Mouse (Mus musculus): ENCODE results near the gene Cacna2d2. TPM values are rescaled to one million over a fixed set of nuclear protein-coding genes. Genes with fewer than 3 reads are reported as not detected.

The Cacna2d2 gene
- polyA plus RNA-seq, 1 experiment from 2014 or later, result 0.77 TPM

- Histone ChIP-seq H3K4me1 (ENCODE audit: control insufficient read depth, insufficient read depth, low read length) (peaks cover 28% of the 10 kb centered on the region), H3K27me3 (replicated peaks; ENCODE audit: control insufficient read depth, insufficient read depth, low read length) (no peaks in the 10 kb centered on the region), H3K9ac (ENCODE audit: low read depth, low read length) (no peak overlapping the region), H3K36me3 (ENCODE audit: control insufficient read depth, insufficient read depth, low read length) (peaks cover 9% of the 10 kb centered on the region), H3K4me3 (ENCODE audit: low read length) (no peak overlapping the region), H3K4me2 (ENCODE audit: low read depth, low read length) (no peak overlapping the region), H3K9me3 (ENCODE audit: control insufficient read depth, low read length) (no peaks in the 10 kb centered on the region), H3K27ac (ENCODE audit: low read length) (no peak overlapping the region)
- ATAC-seq, result no peak
- 95% methylated on average over 17 of the region's 17 CpGs for WGBS
These were observed 144.8 kb downstream of the Cacna2d2 start for GRCm38 (mm10) chr9:107544196-107544700.

DNA sequence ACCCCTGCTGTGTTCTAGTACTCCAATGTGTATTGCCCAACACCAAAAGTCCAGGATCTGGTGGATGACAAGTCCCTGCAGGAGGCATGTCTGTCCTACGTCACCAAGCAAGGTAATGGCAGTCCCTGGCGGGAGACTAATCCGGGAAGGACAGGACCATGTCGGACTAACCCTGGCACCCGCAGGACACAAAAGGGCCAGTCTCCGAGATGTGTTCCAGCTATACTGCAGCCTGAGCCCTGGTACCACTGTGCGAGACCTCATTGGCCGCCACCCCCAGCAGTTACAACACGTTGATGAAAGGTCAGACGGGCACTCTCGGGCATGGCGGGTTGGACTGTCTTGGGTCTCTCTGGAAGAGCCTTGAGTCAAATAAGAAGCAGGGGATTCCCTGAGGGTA, 145.3 kb downstream of the Cacna2d2 start:
- no peak overlapping the region for H3K4me3 ChIP-seq (ENCODE audit: low read length)
- H3K9me3 ChIP-seq (ENCODE audit: control insufficient read depth, low read length), result no peaks in the 10 kb centered on the region
- peaks cover 28% of the 10 kb centered on the region for H3K4me1 ChIP-seq (ENCODE audit: control insufficient read depth, insufficient read depth, low read length)
- ATAC-seq, result no peak
- H3K4me2 ChIP-seq (ENCODE audit: low read depth, low read length), result no peak overlapping the region
- H3K9ac ChIP-seq (ENCODE audit: low read depth, low read length), result no peak overlapping the region
- H3K36me3 ChIP-seq (ENCODE audit: control insufficient read depth, insufficient read depth, low read length), result peaks cover 7% of the 10 kb centered on the region
- no peak overlapping the region for H3K27ac ChIP-seq (ENCODE audit: low read length)
- WGBS, result 93% methylated on average over 12 of the region's 12 CpGs
- H3K27me3 ChIP-seq (replicated peaks; ENCODE audit: control insufficient read depth, insufficient read depth, low read length), result no peaks in the 10 kb centered on the region

- Histone ChIP-seq H3K36me3 (ENCODE audit: control insufficient read depth, insufficient read depth, low read length) (peaks cover 3% of the 10 kb centered on the region; the same call in 1 of the 2 replicates), H3K4me3 (ENCODE audit: low read length) (no peak overlapping the region), H3K4me1 (ENCODE audit: control insufficient read depth, insufficient read depth, low read length) (peaks cover 28% of the 10 kb centered on the region), H3K4me2 (ENCODE audit: low read depth, low read length) (no peak overlapping the region), H3K9me3 (ENCODE audit: control insufficient read depth, low read length) (no peaks in the 10 kb centered on the region), H3K27me3 (replicated peaks; ENCODE audit: control insufficient read depth, insufficient read depth, low read length) (no peaks in the 10 kb centered on the region), H3K9ac (ENCODE audit: low read depth, low read length) (no peak overlapping the region), H3K27ac (ENCODE audit: low read length) (no peak overlapping the region)
- WGBS, result 88% methylated on average over 10 of the region's 10 CpGs
- ATAC-seq, result no peak
These were observed 145.8 kb downstream of the Cacna2d2 start for GRCm38 (mm10) chr9:107545199-107545598.

GRCm38 (mm10) chr9:107545602-107546001, 146.2 kb downstream of the Cacna2d2 start:
- no peaks in the 10 kb centered on the region for H3K27me3 ChIP-seq (replicated peaks; ENCODE audit: control insufficient read depth, insufficient read depth, low read length)
- no peak overlapping the region for H3K9ac ChIP-seq (ENCODE audit: low read depth, low read length)
- H3K9me3 ChIP-seq (ENCODE audit: control insufficient read depth, low read length), result no peaks in the 10 kb centered on the region
- peaks cover 3% of the 10 kb centered on the region; the same call in 1 of the 2 replicates for H3K36me3 ChIP-seq (ENCODE audit: control insufficient read depth, insufficient read depth, low read length)
- H3K27ac ChIP-seq (ENCODE audit: low read length), result no peak overlapping the region
- no peak for ATAC-seq
- H3K4me3 ChIP-seq (ENCODE audit: low read length), result no peak overlapping the region
- H3K4me1 ChIP-seq (ENCODE audit: control insufficient read depth, insufficient read depth, low read length), result peaks cover 30% of the 10 kb centered on the region
- 7% methylated on average over 3 of the region's 3 CpGs for whole genome bisulfite sequencing
- no peak overlapping the region for H3K4me2 ChIP-seq (ENCODE audit: low read depth, low read length)

DNA sequence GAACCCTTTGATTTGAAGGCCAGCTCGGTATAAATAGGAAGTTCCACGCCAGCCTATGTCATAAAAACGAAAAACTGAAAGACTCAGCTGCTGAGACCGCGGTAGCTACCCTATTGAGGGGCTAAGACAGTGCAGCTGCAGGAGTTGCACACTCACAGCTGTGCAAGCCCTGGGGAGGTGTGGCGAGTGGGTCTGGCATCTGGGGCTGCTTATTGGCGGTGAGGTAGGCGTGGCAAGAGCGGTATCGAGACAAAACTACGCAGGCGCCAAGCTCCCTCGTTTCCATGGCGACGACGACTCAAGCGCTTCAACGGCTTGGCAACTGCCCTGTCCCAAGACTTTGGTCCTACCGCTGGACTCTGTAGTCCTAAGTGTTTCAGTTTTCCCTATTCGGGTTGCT, 147.6 kb downstream of the Cacna2d2 start, which contains the start of gene Zmynd10:
Gene Zmynd10 (plus strand): TSS at position 273 of the 400 bp plus-strand sequence.
- no peaks in the 10 kb centered on the region for H3K9me3 ChIP-seq (ENCODE audit: control insufficient read depth, low read length)
- H3K27me3 ChIP-seq (replicated peaks; ENCODE audit: control insufficient read depth, insufficient read depth, low read length), result no peaks in the 10 kb centered on the region
- peak within 1 kb of the TSS; percentile 6 for H3K4me3 ChIP-seq (ENCODE audit: low read length)
- H3K4me2 ChIP-seq (ENCODE audit: low read depth, low read length), result peak within 1 kb of the TSS; percentile 50
- ATAC-seq, result peak; percentile 53
- H3K9ac ChIP-seq (ENCODE audit: low read depth, low read length), result no peak within 1 kb of the TSS; the same call in 1 of the 2 replicates
- peaks cover 34% of the 10 kb centered on the region for H3K4me1 ChIP-seq (ENCODE audit: control insufficient read depth, insufficient read depth, low read length)
- no peak within 1 kb of the TSS for H3K27ac ChIP-seq (ENCODE audit: low read length)
- WGBS, result 2% methylated on average over 20 of the region's 20 CpGs
- H3K36me3 ChIP-seq (ENCODE audit: control insufficient read depth, insufficient read depth, low read length), result peaks cover 3% of the 10 kb centered on the region; the same call in 1 of the 2 replicates

- no peaks in the 10 kb centered on the region for H3K27me3 ChIP-seq (replicated peaks; ENCODE audit: control insufficient read depth, insufficient read depth, low read length)
- 82% methylated on average over 5 of the region's 5 CpGs for WGBS
- H3K9ac ChIP-seq (ENCODE audit: low read depth, low read length), result no peak overlapping the region
- ATAC-seq, result no peak
- H3K4me3 ChIP-seq (ENCODE audit: low read length), result no peak overlapping the region
- no peak overlapping the region for H3K27ac ChIP-seq (ENCODE audit: low read length)
- no peaks in the 10 kb centered on the region for H3K9me3 ChIP-seq (ENCODE audit: control insufficient read depth, low read length)
- H3K4me2 ChIP-seq (ENCODE audit: low read depth, low read length), result no peak overlapping the region
- peaks cover 32% of the 10 kb centered on the region for H3K4me1 ChIP-seq (ENCODE audit: control insufficient read depth, insufficient read depth, low read length)
- peaks cover 3% of the 10 kb centered on the region; the same call in 1 of the 2 replicates for H3K36me3 ChIP-seq (ENCODE audit: control insufficient read depth, insufficient read depth, low read length)
These were observed 148.5 kb downstream of the Cacna2d2 start for GRCm38 (mm10) chr9:107547957-107548356.

GRCm38 (mm10) chr9:107548820-107549219, 149.4 kb downstream of the Cacna2d2 start:
- Histone ChIP-seq H3K4me1 (ENCODE audit: control insufficient read depth, insufficient read depth, low read length) (peaks cover 38% of the 10 kb centered on the region), H3K27me3 (replicated peaks; ENCODE audit: control insufficient read depth, insufficient read depth, low read length) (no peaks in the 10 kb centered on the region), H3K9me3 (ENCODE audit: control insufficient read depth, low read length) (no peaks in the 10 kb centered on the region), H3K27ac (ENCODE audit: low read length) (no peak overlapping the region), H3K4me2 (ENCODE audit: low read depth, low read length) (no peak overlapping the region), H3K4me3 (ENCODE audit: low read length) (no peak overlapping the region), H3K9ac (ENCODE audit: low read depth, low read length) (no peak overlapping the region), H3K36me3 (ENCODE audit: control insufficient read depth, insufficient read depth, low read length) (peaks cover 3% of the 10 kb centered on the region; the same call in 1 of the 2 replicates)
- no peak for ATAC-seq
- 91% methylated on average over 10 of the region's 10 CpGs for WGBS

- no peak overlapping the region for H3K4me3 ChIP-seq (ENCODE audit: low read length)
- H3K27me3 ChIP-seq (replicated peaks; ENCODE audit: control insufficient read depth, insufficient read depth, low read length), result no peaks in the 10 kb centered on the region
- H3K27ac ChIP-seq (ENCODE audit: low read length), result no peak overlapping the region
- no peak overlapping the region for H3K4me2 ChIP-seq (ENCODE audit: low read depth, low read length)
- no peak for ATAC-seq
- H3K9ac ChIP-seq (ENCODE audit: low read depth, low read length), result no peak overlapping the region
- no peaks in the 10 kb centered on the region for H3K9me3 ChIP-seq (ENCODE audit: control insufficient read depth, low read length)
- WGBS, result 81% methylated on average over 20 of the region's 20 CpGs
- H3K4me1 ChIP-seq (ENCODE audit: control insufficient read depth, insufficient read depth, low read length), result peaks cover 41% of the 10 kb centered on the region
- H3K36me3 ChIP-seq (ENCODE audit: control insufficient read depth, insufficient read depth, low read length), result peaks cover 3% of the 10 kb centered on the region; the same call in 1 of the 2 replicates
These were observed 150.1 kb downstream of the Cacna2d2 start for GRCm38 (mm10) chr9:107549297-107550074.

GRCm38 (mm10) chr9:107550491-107551116, 151.2 kb downstream of the Cacna2d2 start:
- WGBS, result 32% methylated on average over 23 of the region's 23 CpGs
- peaks cover 41% of the 10 kb centered on the region for H3K4me1 ChIP-seq (ENCODE audit: control insufficient read depth, insufficient read depth, low read length)

More at GRCm38 (mm10) chr9:107550491-107551116, 151.2 kb downstream of the Cacna2d2 start:
- Histone ChIP-seq H3K9me3 (ENCODE audit: control insufficient read depth, low read length) (no peaks in the 10 kb centered on the region), H3K9ac (ENCODE audit: low read depth, low read length) (peak overlapping the region; percentile 75), H3K27ac (ENCODE audit: low read length) (peak overlapping the region; percentile 58), H3K4me3 (ENCODE audit: low read length) (peak overlapping the region; percentile 62), H3K36me3 (ENCODE audit: control insufficient read depth, insufficient read depth, low read length) (no peaks in the 10 kb centered on the region), H3K27me3 (replicated peaks; ENCODE audit: control insufficient read depth, insufficient read depth, low read length) (no peaks in the 10 kb centered on the region), H3K4me2 (ENCODE audit: low read depth, low read length) (peak overlapping the region; percentile 96)
- no peak for ATAC-seq

Data from intestine, embryonic 16.5 days (tissue).